Mouse (Mus musculus) thymus, adult 2 months (tissue): ENCODE measurements around the gene Wnt10b. TPM values are rescaled to one million over a fixed set of nuclear protein-coding genes. Genes with fewer than 3 reads are reported as not detected.

ENCODE experiments used
- DNase-seq: peaks from one replicate; pipeline ENCODE4 v3.0.0; 2021
- H3K27ac ChIP-seq: fragments of 200-500 bp; 2 replicates; pipeline ENCODE4 v1.5.1; 2012; ENCODE audit warnings: low read length, control low read depth; ENCODE audit not compliant: control insufficient read depth, insufficient read depth
- H3K27me3 ChIP-seq: fragments of 200-500 bp; 2 replicates; pipeline ENCODE4 v1.6.1; 2012; ENCODE audit warnings: mild to moderate bottlenecking, low read length, moderate library complexity, mixed read lengths; ENCODE audit not compliant: control insufficient read depth, insufficient read depth
- H3K36me3 ChIP-seq: fragments of 200-500 bp; 2 replicates; pipeline ENCODE4 v1.6.1; 2012; ENCODE audit warnings: mild to moderate bottlenecking, low read length, moderate library complexity; ENCODE audit not compliant: control insufficient read depth, insufficient read depth
- H3K4me1 ChIP-seq: fragments of 200-500 bp; replicated peaks from 2 replicates; pipeline ENCODE4 v1.6.1; 2012; ENCODE audit warnings: low read length; ENCODE audit not compliant: control insufficient read depth, insufficient read depth
- H3K4me3 ChIP-seq: fragments of 200-500 bp; 2 replicates; pipeline ENCODE4 v1.5.1; 2012; ENCODE audit warnings: mild to moderate bottlenecking, low read length, control low read depth, moderate library complexity; ENCODE audit not compliant: control insufficient read depth, insufficient read depth
- CTCF ChIP-seq: fragments of 200-500 bp; IDR thresholded peaks from 2 replicates; pipeline ENCODE4 v1.5.1; 2012; ENCODE audit warnings: mild to moderate bottlenecking, control low read depth, low read length, moderate library complexity, borderline replicate concordance; ENCODE audit not compliant: control insufficient read depth, poor library complexity, insufficient read depth; ENCODE audit errors: extremely low read depth
- POLR2A ChIP-seq: fragments of 200-500 bp; IDR thresholded peaks from 2 replicates; pipeline ENCODE4 v1.6.1; 2012; ENCODE audit warnings: mild to moderate bottlenecking, low read length, control low read depth, moderate library complexity; ENCODE audit not compliant: control insufficient read depth, poor library complexity, insufficient read depth; ENCODE audit errors: extremely low read depth
- WGBS: fragments of 180-500 bp; shearing (Covaris S2); methylation state at CpG from one replicate; pipeline ENCODE4 v1.1.7; 2018; 5-methylcytosine and 5-hydroxymethylcytosine counted together
- polyA plus RNA-seq: library from polyadenylated mRNA; depleted of rRNA; stranded (reverse); fragments of >200 nt; gene quantifications from 2 replicates; pipeline ENCODE4 v1.2.3, GENCODE M21; 2012

Wnt10b gene
- polyA plus RNA-seq, 1 experiment, result 3.9 TPM

- DNase-seq, result no peak
- H3K4me1 ChIP-seq, result peaks cover 21% of the 10 kb centered on the region
- no peaks in the 10 kb centered on the region for H3K36me3 ChIP-seq
- peaks cover 5% of the 10 kb centered on the region for H3K27me3 ChIP-seq
- H3K4me3 ChIP-seq, result no peak overlapping the region; the same call in 1 of the 2 replicates
- 31% methylated on average over 9 of the region's 9 CpGs for WGBS
- no peak overlapping the region for H3K27ac ChIP-seq
- TF ChIP-seq POLR2A, result no peak
- TF ChIP-seq CTCF, result no peak
These were observed 49.6 kb downstream of the Wnt10b start for GRCm38 (mm10) chr15:98728366-98728765.

GRCm38 (mm10) chr15:98727443-98728321 lies 50.3 kb downstream of the Wnt10b start, which contains the start of gene Fkbp11:
Gene Fkbp11, minus strand, starts transcription at chr15:98728198.
- TF ChIP-seq POLR2A (no peak), CTCF (no peak)
- WGBS, result 1% methylated on average over 39 of the region's 39 CpGs
- H3K27me3 ChIP-seq, result peaks cover 5% of the 10 kb centered on the region
- H3K4me1 ChIP-seq, result peaks cover 26% of the 10 kb centered on the region
- no peak within 1 kb of the TSS for H3K27ac ChIP-seq
- H3K4me3 ChIP-seq, result peak within 1 kb of the TSS; percentile 67
- no peaks in the 10 kb centered on the region for H3K36me3 ChIP-seq
- no peak for DNase-seq

DNA sequence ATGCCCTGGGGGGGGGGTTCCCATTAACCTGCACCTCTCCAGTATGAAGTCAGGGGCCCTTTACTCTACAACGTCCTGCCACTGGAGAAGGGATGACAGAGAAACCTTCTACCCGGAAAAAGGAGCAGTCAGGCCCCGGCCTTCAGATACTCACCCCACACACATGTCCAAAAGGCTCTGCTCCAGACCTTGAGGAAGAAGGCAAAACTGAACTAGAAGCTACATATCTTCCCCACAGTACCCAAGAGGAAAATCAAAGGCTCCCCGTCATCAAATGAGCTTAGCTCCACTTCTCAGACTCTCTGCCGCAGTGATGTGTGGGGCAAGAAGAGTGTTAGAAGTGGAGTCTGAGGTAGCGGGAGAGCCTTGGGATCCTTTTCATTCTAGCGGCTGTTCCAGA lies 51.2 kb downstream of the Wnt10b start:
- no peak for TF ChIP-seq CTCF
- TF ChIP-seq POLR2A, result no peak
- Histone ChIP-seq H3K36me3 (no peaks in the 10 kb centered on the region), H3K27ac (no peak overlapping the region), H3K27me3 (peaks cover 5% of the 10 kb centered on the region), H3K4me1 (peaks cover 30% of the 10 kb centered on the region), H3K4me3 (no peak overlapping the region)
- DNase-seq, result no peak
- WGBS, result 88% methylated on average over 7 of the region's 7 CpGs

- H3K4me1 ChIP-seq, result peaks cover 28% of the 10 kb centered on the region
- DNase-seq, result no peak
- no peak overlapping the region for H3K27ac ChIP-seq
- no peak for TF ChIP-seq POLR2A
- no peak for TF ChIP-seq CTCF
- H3K27me3 ChIP-seq, result peaks cover 5% of the 10 kb centered on the region
- no peaks in the 10 kb centered on the region for H3K36me3 ChIP-seq
- 77% methylated on average over 4 of the region's 4 CpGs for WGBS
- H3K4me3 ChIP-seq, result no peak overlapping the region
These were observed 51.9 kb downstream of the Wnt10b start for GRCm38 (mm10) chr15:98726079-98726478.

- Histone ChIP-seq H3K27me3 (peaks cover 5% of the 10 kb centered on the region), H3K27ac (no peak overlapping the region), H3K4me3 (no peak overlapping the region), H3K36me3 (no peaks in the 10 kb centered on the region), H3K4me1 (peaks cover 26% of the 10 kb centered on the region)
- WGBS, result 55% methylated on average over 19 of the region's 19 CpGs
- no peak for DNase-seq
- TF ChIP-seq POLR2A (no peak), CTCF (no peak)
These were observed 53.5 kb downstream of the Wnt10b start for GRCm38 (mm10) chr15:98724441-98724840.

- WGBS, result 12% methylated on average over 14 of the region's 14 CpGs
- peak; percentile 27 for DNase-seq
- Histone ChIP-seq H3K36me3 (no peaks in the 10 kb centered on the region), H3K27me3 (peaks cover 2% of the 10 kb centered on the region), H3K4me1 (peaks cover 23% of the 10 kb centered on the region), H3K27ac (no peak overlapping the region), H3K4me3 (no peak overlapping the region)
- TF ChIP-seq POLR2A (no peak), CTCF (no peak)
These were observed 55.1 kb downstream of the Wnt10b start for GRCm38 (mm10) chr15:98722854-98723253.
